Mouse (Mus musculus) lung, adult 2 months (tissue): ENCODE measurements around the gene Tle3.

Experiments used
- CTCF ChIP-seq: fragments of 200-500 bp; IDR thresholded peaks from 2 replicates; pipeline ENCODE4 v1.5.1; 2011; ENCODE audit warnings: mild to moderate bottlenecking, low read length, control low read depth; ENCODE audit not compliant: insufficient read depth
- POLR2A ChIP-seq: fragments of 200-500 bp; IDR thresholded peaks from 2 replicates; pipeline ENCODE4 v1.6.1; 2011; ENCODE audit warnings: low read depth, mild to moderate bottlenecking, control low read depth, low read length, borderline replicate concordance; ENCODE audit errors: extremely low read depth

DNA sequence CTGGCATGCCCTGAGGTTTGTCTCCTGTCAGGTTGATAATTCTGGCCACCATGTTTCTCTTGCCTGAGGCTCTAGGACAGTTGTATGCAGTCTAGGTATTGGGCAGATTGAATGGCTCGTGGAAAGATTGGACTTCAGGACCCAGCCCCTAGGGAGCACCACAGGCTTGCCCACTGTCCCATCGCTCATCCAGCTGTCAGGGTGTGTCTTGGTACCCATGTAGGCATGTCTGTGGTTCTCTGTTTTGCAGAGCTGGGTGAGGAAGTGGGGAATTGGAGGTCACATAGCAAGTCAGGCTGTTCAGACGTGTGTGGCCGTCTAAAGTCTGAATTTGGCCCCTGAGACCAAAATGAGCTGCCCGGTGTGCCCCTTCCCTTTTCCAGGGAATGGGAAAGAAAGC lies 15.6 kb downstream of the Tle3 start:
- TF ChIP-seq CTCF (no peak), POLR2A (no peak)
